ENCODE assay signal across 7 mouse cellular contexts in genomic region chr8:63877393-63877792, GRCm38 (mm10).
A peak's percentile ranks its signal among the peaks of the same experiment; 100 is the strongest.
DNase-seq lines count a peak whose midpoint lies in the region; ATAC-seq lines count a peak whose summit lies in the region.

No protein-coding gene starts in this region.

- H3K4me2 ChIP-seq in forebrain, embryonic 12.5 days, result no peak overlapping the region
- H3K4me2 ChIP-seq in hindbrain, embryonic 12.5 days (replicated peaks), result no peak overlapping the region

- no peak overlapping the region for H3K4me3 ChIP-seq in forebrain, embryonic 12.5 days (replicated peaks)
- H3K4me3 ChIP-seq in hindbrain, embryonic 12.5 days, result no peak overlapping the region

- H3K27me3 ChIP-seq in forebrain, embryonic 12.5 days, result no peaks in the 10 kb centered on the region
- no peaks in the 10 kb centered on the region for H3K27me3 ChIP-seq in hindbrain, embryonic 12.5 days

- no peak overlapping the region for H3K9ac ChIP-seq in forebrain, embryonic 12.5 days
- H3K9ac ChIP-seq in hindbrain, embryonic 12.5 days, result no peak overlapping the region

- 24% methylated on average over 6 of the region's 6 CpGs for WGBS in forebrain, embryonic 12.5 days
- WGBS in hindbrain, embryonic 12.5 days, result 25% methylated on average over 6 of the region's 6 CpGs

- H3K9me3 ChIP-seq in forebrain, embryonic 12.5 days, result no peaks in the 10 kb centered on the region
- no peaks in the 10 kb centered on the region for H3K9me3 ChIP-seq in hindbrain, embryonic 12.5 days (replicated peaks)

- no peak overlapping the region for H3K27ac ChIP-seq in forebrain, embryonic 12.5 days
- no peak overlapping the region for H3K27ac ChIP-seq in hindbrain, embryonic 12.5 days

- H3K4me1 ChIP-seq in forebrain, embryonic 12.5 days, result no peaks in the 10 kb centered on the region
- no peaks in the 10 kb centered on the region for H3K4me1 ChIP-seq in hindbrain, embryonic 12.5 days

- no peaks in the 10 kb centered on the region for H3K36me3 ChIP-seq in forebrain, embryonic 12.5 days (replicated peaks)
- H3K36me3 ChIP-seq in hindbrain, embryonic 12.5 days, result no peaks in the 10 kb centered on the region

- ATAC-seq in forebrain, embryonic 12.5 days (ENCODE audit: low FRiP score), result peak; percentile 88
- peak; percentile 84 for ATAC-seq in hindbrain, embryonic 12.5 days (ENCODE audit: low FRiP score)

- peak; percentile 88 for DNase-seq in NIH3T3 (ENCODE audit: low read depth)
- DNase-seq in c-Kit-positive CD71-negative TER-119-negative erythroid progenitor cells, embryonic 14.5 days (ENCODE audit: low read depth), result peak; percentile 50
- peak; percentile 50 for DNase-seq in layer of hippocampus, adult 9-11 months
- DNase-seq in lung, postnatal 14 days, result peak; percentile 58
- DNase-seq in right cerebral cortex, postnatal 10 days (ENCODE audit: low spot score in 2 of 2), result peak; percentile 86 to 89
